Mouse (Mus musculus): ENCODE data around the gene Nkapl. TPM values are rescaled to one million over a fixed set of nuclear protein-coding genes. Genes with fewer than 3 reads are reported as not detected.
"Not testable (repeated sequence)": the region's sequence is repeated elsewhere in the genome, so short reads cannot be mapped to it uniquely, and the experiment has no call there.

The Nkapl gene
- total RNA-seq (2014; rRNA removed; ENCODE audit: low replicate concordance) (not detected in 2 replicates), polyA plus RNA-seq (2015; fragmentation: Nextera tagmentation; extraction: Ambion mirVana) (1.8 and 2.1 TPM in 2 replicates)

DNA sequence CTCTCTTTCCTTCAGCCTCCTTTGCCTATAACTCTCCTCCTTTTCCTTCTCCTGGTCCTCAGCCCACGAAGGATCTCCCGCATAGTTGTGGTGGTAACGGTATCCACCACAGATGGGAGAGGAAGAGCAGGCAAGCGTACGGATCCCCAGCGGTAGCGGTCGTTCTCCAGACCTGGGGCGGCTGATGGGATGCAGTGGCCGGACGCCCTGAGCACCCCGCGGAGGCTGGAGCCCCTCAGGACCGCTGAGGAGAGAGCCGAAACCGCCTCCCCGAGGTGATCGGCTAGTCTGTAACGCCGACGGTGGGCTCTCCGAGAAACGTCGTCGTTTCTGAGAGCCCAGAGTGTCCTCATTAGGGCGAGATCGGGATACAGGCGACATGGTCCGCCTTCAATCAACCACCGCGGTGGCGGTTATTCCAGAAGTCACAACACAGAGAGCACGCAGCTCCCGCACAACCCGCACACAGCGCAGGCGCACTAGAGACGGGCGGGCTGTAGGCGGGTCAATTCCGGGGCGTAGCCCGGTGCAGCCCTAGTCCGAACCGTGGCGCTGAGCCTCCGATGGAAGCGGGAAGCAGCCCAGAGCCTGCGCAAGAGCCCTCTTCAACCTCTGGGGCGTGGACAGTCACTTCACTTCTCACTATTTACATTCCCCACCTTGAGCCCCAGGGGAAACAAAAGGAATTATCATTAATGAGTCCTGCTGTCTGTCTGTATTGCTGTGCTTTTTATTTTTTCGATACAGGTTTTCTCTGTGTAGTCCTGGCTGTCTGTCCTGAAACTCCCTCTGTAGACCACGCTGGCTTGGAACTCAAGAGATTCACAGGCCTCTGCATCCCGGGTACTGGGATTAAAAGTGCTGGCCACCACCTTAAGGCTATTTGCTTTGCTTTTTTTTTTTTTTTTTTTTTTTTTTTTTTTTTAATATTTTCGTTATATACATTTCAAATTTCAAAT, at the start of gene Nkapl:
Gene Nkapl, minus strand, starts transcription at position 449 of the 959 bp plus-strand sequence.
- peak; percentile 97 for ATAC-seq (ENCODE audit: insufficient read depth, low read depth)
- Histone ChIP-seq H3K4me2 (ENCODE audit: low read depth, low read length) (peak within 1 kb of the TSS; percentile 81), H3K27ac (ENCODE audit: low read depth) (no peak within 1 kb of the TSS), H3K9ac (replicated peaks; ENCODE audit: low read depth, low read length) (peak within 1 kb of the TSS; percentile 62), H3K4me3 (ENCODE audit: low read depth, low read length) (peak within 1 kb of the TSS; percentile 58), H3K4me1 (ENCODE audit: control insufficient read depth, insufficient read depth) (no peaks in the 10 kb centered on the region), H3K27me3 (ENCODE audit: control insufficient read depth, insufficient read depth, low read length) (no peaks in the 10 kb centered on the region), H3K36me3 (replicated peaks; ENCODE audit: control insufficient read depth, insufficient read depth, low read length) (no peaks in the 10 kb centered on the region), H3K9me3 (replicated peaks; ENCODE audit: control insufficient read depth, low read length) (no peaks in the 10 kb centered on the region)
- DNase-seq (ENCODE audit: low spot score): peak; percentile 73
- under 1% methylated on average over 54 of the region's 54 CpGs for WGBS
- TF ChIP-seq CTCF (IDR thresholded peaks at IDR 0.05; ENCODE audit: low read depth): no peak
- TF ChIP-seq EP300 (IDR thresholded peaks at IDR 0.05; ENCODE audit: low read depth): no peak

DNA sequence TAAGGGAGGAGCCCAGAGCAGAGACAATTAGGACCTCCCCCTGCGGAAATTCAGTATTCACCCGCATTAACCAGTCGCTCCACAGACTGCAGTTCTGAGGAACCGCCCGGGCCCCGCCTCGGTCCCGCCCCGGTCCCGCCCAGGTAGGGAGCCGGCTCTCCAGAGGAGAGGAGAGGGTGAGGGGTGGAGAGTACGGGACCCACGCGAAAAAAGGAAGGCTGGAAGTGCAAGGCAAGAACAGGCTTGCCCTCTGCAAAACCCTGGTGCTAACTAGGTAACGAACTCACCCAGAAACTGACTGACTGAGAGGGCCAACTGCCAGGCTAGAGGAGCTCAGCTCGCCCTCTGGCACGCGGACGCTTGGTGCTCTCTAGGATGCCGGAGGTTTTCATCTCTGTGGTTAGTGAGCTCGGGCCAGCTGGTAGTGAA, 37.9 kb upstream of the Nkapl start:
- Histone ChIP-seq H3K9me3 (replicated peaks; ENCODE audit: control insufficient read depth, low read length) (no peaks in the 10 kb centered on the region), H3K27ac (ENCODE audit: low read depth) (peak overlapping the region; percentile 74), H3K27me3 (ENCODE audit: control insufficient read depth, insufficient read depth, low read length) (no peaks in the 10 kb centered on the region), H3K36me3 (replicated peaks; ENCODE audit: control insufficient read depth, insufficient read depth, low read length) (no peaks in the 10 kb centered on the region), H3K9ac (replicated peaks; ENCODE audit: low read depth, low read length) (peak overlapping the region; percentile 43), H3K4me3 (ENCODE audit: low read depth, low read length) (peak overlapping the region; percentile 60), H3K4me1 (ENCODE audit: control insufficient read depth, insufficient read depth) (0 out of 2 replicates have a peak, but pooled peaks cover 4% of the 10 kb centered on the region), H3K4me2 (ENCODE audit: low read depth, low read length) (peak overlapping the region; percentile 58)
- TF ChIP-seq EP300 (IDR thresholded peaks at IDR 0.05; ENCODE audit: low read depth) (peak; percentile 66; the same call in 1 of the 2 replicates), CTCF (IDR thresholded peaks at IDR 0.05; ENCODE audit: low read depth) (no peak)
- DNase-seq (ENCODE audit: low spot score): peak; percentile 85
- under 1% methylated on average over 21 of the region's 21 CpGs for WGBS
- peak; percentile 99 for ATAC-seq (ENCODE audit: insufficient read depth, low read depth)

DNA sequence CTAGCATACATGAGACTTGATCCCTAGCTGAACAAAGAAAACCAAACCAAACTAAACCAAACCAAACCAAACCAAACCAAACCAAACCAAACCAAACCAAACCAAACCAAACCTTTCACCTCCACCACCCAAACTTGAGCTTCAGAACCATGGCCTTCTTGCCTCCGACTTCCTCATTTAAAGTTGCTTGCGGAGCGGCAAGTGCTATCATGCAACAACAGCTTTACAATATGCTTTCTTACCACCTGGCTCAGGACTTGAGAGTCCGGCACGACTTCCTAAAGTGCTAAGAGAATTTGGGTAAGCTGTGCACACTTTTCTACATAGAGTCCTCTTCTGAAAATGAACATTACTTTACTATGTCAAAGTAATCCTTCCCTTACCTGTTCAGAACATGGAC, 34.0 kb upstream of the Nkapl start:
- TF ChIP-seq EP300 (IDR thresholded peaks at IDR 0.05; ENCODE audit: low read depth) (no peak), CTCF (IDR thresholded peaks at IDR 0.05; ENCODE audit: low read depth) (no peak)
- Histone ChIP-seq H3K9ac (replicated peaks; ENCODE audit: low read depth, low read length) (no peak overlapping the region), H3K4me1 (ENCODE audit: control insufficient read depth, insufficient read depth) (0 out of 2 replicates have a peak, but pooled peaks cover 4% of the 10 kb centered on the region), H3K4me2 (ENCODE audit: low read depth, low read length) (no peak overlapping the region), H3K9me3 (replicated peaks; ENCODE audit: control insufficient read depth, low read length) (no peaks in the 10 kb centered on the region), H3K27ac (ENCODE audit: low read depth) (no peak overlapping the region), H3K4me3 (ENCODE audit: low read depth, low read length) (no peak overlapping the region), H3K27me3 (ENCODE audit: control insufficient read depth, insufficient read depth, low read length) (no peaks in the 10 kb centered on the region), H3K36me3 (replicated peaks; ENCODE audit: control insufficient read depth, insufficient read depth, low read length) (no peaks in the 10 kb centered on the region)
- no peak for ATAC-seq (ENCODE audit: insufficient read depth, low read depth)
- DNase-seq (ENCODE audit: low spot score): no peak
- WGBS: 80% methylated on average over 5 of the region's 5 CpGs

DNA sequence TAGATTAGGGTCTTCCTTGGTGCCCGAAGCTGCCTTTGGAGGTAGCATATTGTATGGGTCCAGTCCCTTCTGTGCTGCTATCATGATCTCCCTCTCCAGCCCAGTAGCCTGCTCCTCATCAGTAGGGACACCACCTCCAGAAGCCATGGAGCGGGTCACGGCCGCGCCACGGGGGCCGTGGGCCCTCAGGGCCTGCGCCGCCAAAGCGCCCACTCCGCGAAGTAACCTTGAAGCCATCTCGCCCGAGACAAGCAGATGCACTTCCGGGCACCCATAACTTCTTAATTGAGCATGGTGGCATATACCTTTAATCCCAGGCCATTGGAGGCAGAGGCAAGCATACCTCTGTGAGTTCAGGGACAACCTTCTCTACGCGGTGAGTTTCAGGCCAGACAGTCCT, 32.9 kb upstream of the Nkapl start, which contains the start of gene Gm11273:
Gene Gm11273, minus strand, starts transcription at position 237 of the 400 bp plus-strand sequence.
- not testable (repeated sequence) for H3K4me1 ChIP-seq (ENCODE audit: control insufficient read depth, insufficient read depth); H3K9ac ChIP-seq (replicated peaks; ENCODE audit: low read depth, low read length); H3K9me3 ChIP-seq (replicated peaks; ENCODE audit: control insufficient read depth, low read length); ATAC-seq (ENCODE audit: insufficient read depth, low read depth); H3K27ac ChIP-seq (ENCODE audit: low read depth); H3K36me3 ChIP-seq (replicated peaks; ENCODE audit: control insufficient read depth, insufficient read depth, low read length); H3K27me3 ChIP-seq (ENCODE audit: control insufficient read depth, insufficient read depth, low read length); H3K4me3 ChIP-seq (ENCODE audit: low read depth, low read length); DNase-seq (ENCODE audit: low spot score); H3K4me2 ChIP-seq (ENCODE audit: low read depth, low read length)
- 84% methylated on average over 17 of the region's 17 CpGs for WGBS

DNA sequence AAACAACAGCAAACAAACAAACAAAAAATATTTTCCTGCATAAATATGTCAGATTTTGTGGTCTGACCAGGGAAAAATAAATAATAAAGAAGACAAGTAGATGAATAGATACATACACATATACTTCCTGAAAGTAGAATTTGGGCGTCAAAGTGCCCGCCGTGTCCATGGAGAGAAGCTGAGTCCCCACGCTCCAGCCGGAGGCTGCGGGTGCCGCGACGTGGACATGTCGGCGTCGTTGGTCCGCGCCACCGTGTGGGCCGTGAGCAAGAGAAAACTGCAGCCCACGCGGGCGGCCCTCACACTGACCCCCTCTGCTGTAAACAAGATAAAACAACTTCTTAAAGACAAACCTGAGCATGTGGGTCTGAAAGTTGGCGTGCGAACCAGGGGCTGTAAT, 26.8 kb upstream of the Nkapl start, which contains the start of gene AK157302:
Gene AK157302, plus strand, starts transcription at position 144 of the 400 bp plus-strand sequence.
- Histone ChIP-seq H3K4me2 (ENCODE audit: low read depth, low read length) (no peak within 1 kb of the TSS), H3K27me3 (ENCODE audit: control insufficient read depth, insufficient read depth, low read length) (no peaks in the 10 kb centered on the region), H3K27ac (ENCODE audit: low read depth) (no peak within 1 kb of the TSS), H3K9ac (replicated peaks; ENCODE audit: low read depth, low read length) (no peak within 1 kb of the TSS), H3K4me3 (ENCODE audit: low read depth, low read length) (no peak within 1 kb of the TSS), H3K9me3 (replicated peaks; ENCODE audit: control insufficient read depth, low read length) (no peaks in the 10 kb centered on the region), H3K4me1 (ENCODE audit: control insufficient read depth, insufficient read depth) (no peaks in the 10 kb centered on the region), H3K36me3 (replicated peaks; ENCODE audit: control insufficient read depth, insufficient read depth, low read length) (no peaks in the 10 kb centered on the region)
- ATAC-seq (ENCODE audit: insufficient read depth, low read depth) (no peak), DNase-seq (ENCODE audit: low spot score) (no peak)
- WGBS: 92% methylated on average over 21 of the region's 21 CpGs
- TF ChIP-seq CTCF (IDR thresholded peaks at IDR 0.05; ENCODE audit: low read depth) (no peak), EP300 (IDR thresholded peaks at IDR 0.05; ENCODE audit: low read depth) (no peak)
